Mouse (Mus musculus) forebrain, embryonic 11.5 days (tissue): ENCODE measurements around the gene Stox1. TPM values are rescaled to one million over a fixed set of nuclear protein-coding genes. Genes with fewer than 3 reads are reported as not detected.

ENCODE experiments used
- ATAC-seq: fragments of 200-750 bp; cut with Nextera tagmentation; replicated peaks from 2 replicates; pipeline ENCODE4 v1.8.0; 2017; ENCODE audit warnings: moderate TSS enrichment; ENCODE audit not compliant: low FRiP score
- DNase-seq: peaks from one replicate; pipeline ENCODE4 v3.0.0-alpha.2; 2017; ENCODE audit warnings: low spot score
- H3K27ac ChIP-seq: fragments of 300-500 bp; sonication (generic); 2 replicates; pipeline ENCODE4 v1.5.1; 2014; ENCODE audit warnings: low read depth, low read length
- H3K27me3 ChIP-seq: fragments of 300-500 bp; sonication (generic); 2 replicates; pipeline ENCODE4 v1.6.1; 2014; ENCODE audit warnings: mild to moderate bottlenecking, low read length, mixed read lengths; ENCODE audit not compliant: control insufficient read depth, insufficient read depth
- H3K36me3 ChIP-seq: fragments of 300-500 bp; sonication (generic); 2 replicates; pipeline ENCODE4 v1.6.1; 2014; ENCODE audit warnings: mild to moderate bottlenecking, low read length, moderate library complexity, mixed read lengths; ENCODE audit not compliant: control insufficient read depth, insufficient read depth
- H3K4me1 ChIP-seq: fragments of 300-500 bp; sonication (generic); replicated peaks from 2 replicates; pipeline ENCODE4 v1.6.1; 2014; ENCODE audit warnings: low read length, mixed read lengths; ENCODE audit not compliant: control insufficient read depth, insufficient read depth
- H3K4me2 ChIP-seq: fragments of 300-500 bp; sonication (generic); 2 replicates; pipeline ENCODE4 v1.6.1; 2014; ENCODE audit warnings: low read depth, mild to moderate bottlenecking, low read length, moderate library complexity, mixed read lengths; ENCODE audit not compliant: severe bottlenecking
- H3K4me3 ChIP-seq: fragments of 300-500 bp; sonication (generic); 2 replicates; pipeline ENCODE4 v1.5.1; 2014; ENCODE audit warnings: low read depth, low read length
- H3K9ac ChIP-seq: fragments of 300-500 bp; sonication (generic); 2 replicates; pipeline ENCODE4 v1.6.1; 2014; ENCODE audit warnings: low read length
- H3K9me3 ChIP-seq: fragments of 300-500 bp; sonication (generic); 2 replicates; pipeline ENCODE4 v1.6.1; 2016; ENCODE audit warnings: low read length, mixed read lengths; ENCODE audit not compliant: control insufficient read depth
- WGBS: fragments of 180-500 bp; shearing (Covaris S2); extraction: QIAGEN DNeasy Blood & Tissue Kit; methylation state at CpG from one replicate; pipeline ENCODE4 v1.1.7; 2014; 5-methylcytosine and 5-hydroxymethylcytosine counted together
- microRNA-seq: library from miRNA; unstranded; fragments of <30 nt; microRNA quantifications from one replicate; pipeline ENCODE4, GENCODE M21; 2016; ENCODE audit not compliant: insufficient number of aligned reads
- polyA plus RNA-seq: library from polyadenylated mRNA; unstranded; fragments of >200 nt; fragmentation: Nextera tagmentation; extraction: Ambion mirVana; gene quantifications from 2 replicates; pipeline ENCODE4 v1.2.1, GENCODE M21; 2014

Stox1 gene
- polyA plus RNA-seq, 1 experiment from 2014 or later = 3.7 TPM

DNA sequence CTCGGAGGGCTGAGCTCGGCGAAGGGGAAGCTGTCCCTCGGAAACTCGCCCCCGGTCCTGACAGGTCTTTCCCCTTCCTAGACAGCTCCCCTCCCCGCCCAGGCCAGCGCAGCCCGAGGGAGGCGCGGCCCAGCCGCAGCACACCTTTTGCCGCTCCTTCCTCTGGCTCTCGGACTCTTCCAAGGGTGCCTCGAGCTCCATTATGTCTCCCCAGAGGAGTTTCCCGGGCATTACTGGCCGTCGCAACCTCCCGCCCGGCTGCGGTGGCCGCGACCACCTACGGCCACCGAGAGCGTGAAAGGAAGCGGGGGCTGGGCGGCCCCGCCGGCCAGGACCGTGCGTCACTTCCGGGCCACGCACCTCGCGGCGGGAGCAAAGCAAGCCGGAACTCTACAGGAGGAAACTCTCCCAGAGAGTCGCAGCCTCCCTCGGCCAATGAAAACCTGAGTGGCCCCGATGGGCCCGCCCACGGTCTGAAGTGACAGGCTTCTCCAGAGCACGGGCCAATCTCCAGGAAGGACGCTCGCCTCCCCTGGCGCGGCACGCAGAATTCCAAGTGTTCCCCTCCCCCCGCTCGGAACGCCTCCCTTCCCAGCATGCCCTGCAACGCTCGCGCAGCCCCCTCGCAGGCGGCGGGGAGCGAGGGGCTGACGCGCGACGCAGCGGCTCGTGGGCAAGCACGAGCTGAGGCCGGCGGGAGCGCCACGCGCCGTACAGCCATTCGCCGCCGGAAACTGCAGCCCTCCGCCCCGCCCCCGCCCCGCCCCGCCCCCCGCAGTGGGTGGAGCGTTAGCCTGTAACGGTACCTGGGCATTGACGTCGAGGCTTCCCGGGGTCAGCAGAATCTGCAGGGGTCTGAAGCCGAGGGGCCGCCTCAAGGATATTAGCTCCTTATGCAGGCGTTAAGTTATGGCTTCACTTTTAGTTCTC lies 74.8 kb downstream of the Stox1 start, which contains the start of gene Ddx50:
TSS of gene Ddx50 (minus strand) at position 338 of the 930 bp plus-strand sequence.
- Histone ChIP-seq H3K4me2 (peak within 1 kb of the TSS; percentile 64), H3K9ac (peak within 1 kb of the TSS; percentile 87), H3K4me1 (no peaks in the 10 kb centered on the region; the same call in 1 of the 2 replicates), H3K27me3 (no peaks in the 10 kb centered on the region), H3K27ac (peak within 1 kb of the TSS; percentile 88), H3K36me3 (no peaks in the 10 kb centered on the region), H3K9me3 (no peaks in the 10 kb centered on the region), H3K4me3 (peak within 1 kb of the TSS; percentile 94)
- ATAC-seq = peak; percentile 100
- WGBS = under 1% methylated on average over 75 of the region's 89 CpGs
- peak; percentile 100 for DNase-seq

DNA sequence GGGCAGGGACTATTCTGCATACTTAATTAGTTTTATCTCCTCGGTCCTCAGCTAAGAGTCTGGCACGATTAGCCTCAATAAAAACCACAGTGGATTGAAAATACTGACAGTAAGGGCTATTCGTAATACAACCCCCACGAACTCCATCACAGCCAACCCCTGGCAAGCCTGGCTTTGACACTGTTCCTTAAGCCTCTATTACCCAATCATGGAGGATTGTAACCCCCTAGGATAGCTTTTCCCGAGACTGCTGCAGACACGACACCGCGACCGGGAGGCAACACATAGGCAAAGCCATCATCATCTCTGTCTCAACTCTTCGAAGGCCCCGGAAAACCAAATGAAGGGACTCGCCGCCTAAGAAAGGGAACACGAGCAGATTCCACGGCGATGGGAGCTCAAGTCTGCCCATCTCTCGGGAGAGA lies 75.6 kb downstream of the Stox1 start:
- Histone ChIP-seq H3K36me3 (no peaks in the 10 kb centered on the region), H3K4me1 (no peaks in the 10 kb centered on the region; the same call in 1 of the 2 replicates), H3K4me2 (peak overlapping the region; percentile 64), H3K4me3 (peak overlapping the region; percentile 94), H3K9me3 (no peaks in the 10 kb centered on the region), H3K27ac (peak overlapping the region; percentile 88), H3K9ac (peak overlapping the region; percentile 87), H3K27me3 (no peaks in the 10 kb centered on the region)
- ATAC-seq (no peak), DNase-seq (no peak)
- WGBS = 1% methylated on average over 17 of the region's 17 CpGs

Small RNA genes lying within 50 kb of the gene (microRNA-seq; reads per million reads assigned to microRNA genes)
- not detected for gene Mir7215

Other genes starting within 250 kb of the Stox1 start
- 94.8 and 110 TPM in 2 replicates for gene Vps26a, start 239.3 kb downstream of the Stox1 start, polyA plus RNA-seq
- 3.3 and 5.4 TPM in 2 replicates for gene Srgn, start 198.7 kb downstream of the Stox1 start, polyA plus RNA-seq
- 50.5 and 57.9 TPM in 2 replicates for gene Kif1bp, start 147.7 kb downstream of the Stox1 start, polyA plus RNA-seq
- 41.1 and 41.2 TPM in 2 replicates for gene Ddx21, start 123.8 kb downstream of the Stox1 start, polyA plus RNA-seq
- 122 and 134 TPM in 2 replicates for gene Ddx50, start 74.9 kb downstream of the Stox1 start, polyA plus RNA-seq
- 179 and 186 TPM in 2 replicates for gene Ccar1, start 66.2 kb upstream of the Stox1 start, polyA plus RNA-seq
- 37.8 and 39.7 TPM in 2 replicates for gene Tet1, start 182.9 kb upstream of the Stox1 start, polyA plus RNA-seq
- 12.6 TPM in 2 replicates for gene Slc25a16, start 194.5 kb upstream of the Stox1 start, polyA plus RNA-seq
- 31.6 and 33.1 TPM in 2 replicates for gene Dna2, start 220.9 kb upstream of the Stox1 start, polyA plus RNA-seq